Mouse (Mus musculus) mouse embryonic stem cell (cell line): ENCODE results near the gene Rere.

Experiments
- in situ Hi-C, 2 experiments: fragments of 300-500 bp; cut with MboI; formaldehyde crosslinking; loops; 1 replicate in 1 of 2; 3 replicates in 1 of 2; pipeline ENCODE4 v1.14.3; 2019 to 2020; ENCODE audit warnings: low sequenced_read_pairs in 2 of 2, low pct_unique_long_range_greater_than_20kb in 1 of 2, mixed read lengths in 1 of 2; ENCODE audit not compliant: unreplicated experiment in 1 of 2

Rere gene

GRCm38 (mm10) chr4:150572938-150573337 lies 291.5 kb downstream of the Rere start:
- in situ Hi-C loops: no loop called here

GRCm38 (mm10) chr4:150575363-150576092 lies 294.1 kb downstream of the Rere start:
- in situ Hi-C loops: no loop called here

GRCm38 (mm10) chr4:150576339-150576738 lies 294.9 kb downstream of the Rere start:
- in situ Hi-C loops: no loop called here

- in situ Hi-C loops: no loop called here
These were observed 296.6 kb downstream of the Rere start for GRCm38 (mm10) chr4:150578021-150578420.

GRCm38 (mm10) chr4:150581931-150582723 lies 300.7 kb downstream of the Rere start:
- in situ Hi-C loops: no loop called here

GRCm38 (mm10) chr4:150582966-150583776 lies 301.7 kb downstream of the Rere start:
- in situ Hi-C loops: no loop called here

- in situ Hi-C loops: no loop called here
These were observed 302.3 kb downstream of the Rere start for GRCm38 (mm10) chr4:150583777-150584135.

GRCm38 (mm10) chr4:150585800-150586199 lies 304.4 kb downstream of the Rere start:
- in situ Hi-C loops: no loop called here

GRCm38 (mm10) chr4:150586275-150586674 lies 304.8 kb downstream of the Rere start:
- in situ Hi-C loops: no loop called here

GRCm38 (mm10) chr4:150587597-150588299 lies 306.3 kb downstream of the Rere start:
- in situ Hi-C loops: no loop called here

- in situ Hi-C loops: no loop called here
These were observed 306.8 kb downstream of the Rere start for GRCm38 (mm10) chr4:150588300-150588621.

GRCm38 (mm10) chr4:150590621-150591282 lies 309.3 kb downstream of the Rere start:
- in situ Hi-C loops: no loop called here

GRCm38 (mm10) chr4:150591602-150592001 lies 310.2 kb downstream of the Rere start:
- in situ Hi-C loops: no loop called here

- in situ Hi-C loops: no loop called here
These were observed 310.6 kb downstream of the Rere start for GRCm38 (mm10) chr4:150592087-150592486.

- in situ Hi-C loops: no loop called here
These were observed 312.2 kb downstream of the Rere start for GRCm38 (mm10) chr4:150593473-150594217.

GRCm38 (mm10) chr4:150594298-150594829 lies 312.9 kb downstream of the Rere start:
- in situ Hi-C loops: no loop called here

GRCm38 (mm10) chr4:150595071-150595470 lies 313.6 kb downstream of the Rere start:
- in situ Hi-C loops: no loop called here
